Mouse (Mus musculus): Measurements from ENCODE around the gene Nrxn2.

- TF ChIP-seq CTCF (IDR thresholded peaks at IDR 0.05; ENCODE audit: low read depth) (no peak), EP300 (optimal IDR thresholded peaks at IDR 0.05) (no peak)
Measured at GRCm38 (mm10) chr19:6372433-6372832, 46.1 kb upstream of the Nrxn2 start.
